Mouse (Mus musculus) hindlimb bud, embryonic 11.5 days (tissue): ENCODE measurements at regions not wholly inside any gene's neighbourhood (a gene's known extent, or its start where the extent isn't known, plus 50 kb on each side); places are given as distances from the start of the nearest gene placed in this dataset.
"Not testable (repeated sequence)": the region's sequence is repeated elsewhere in the genome, so short reads cannot be mapped to it uniquely, and the experiment has no call there.

Experiments used
- DNase-seq: peaks from one replicate; pipeline ENCODE4 v3.0.0-alpha.2; 2012; ENCODE audit warnings: low read depth, low spot score; ENCODE audit errors: extremely low spot score

DNA sequence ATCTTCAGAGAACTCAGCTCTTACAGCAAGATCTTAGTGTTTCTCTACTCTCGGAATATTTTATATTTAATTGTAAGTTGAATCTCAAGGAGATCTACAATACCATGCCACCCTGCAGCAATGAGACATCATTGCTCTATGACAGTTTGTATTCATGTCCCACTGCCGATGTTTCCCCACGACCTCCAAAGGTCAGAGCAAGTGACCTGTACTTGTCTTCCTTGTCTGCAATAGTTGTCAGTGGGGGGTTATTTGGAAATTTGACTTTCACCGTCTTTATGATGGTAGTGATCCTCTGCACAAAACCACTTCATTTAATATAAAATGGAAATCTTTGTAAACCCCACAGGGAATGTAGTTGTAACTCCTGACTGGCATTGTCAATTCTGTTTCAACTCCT is 992.0 kb downstream of the Car8 start:
- DNase-seq, result no peak

DNA sequence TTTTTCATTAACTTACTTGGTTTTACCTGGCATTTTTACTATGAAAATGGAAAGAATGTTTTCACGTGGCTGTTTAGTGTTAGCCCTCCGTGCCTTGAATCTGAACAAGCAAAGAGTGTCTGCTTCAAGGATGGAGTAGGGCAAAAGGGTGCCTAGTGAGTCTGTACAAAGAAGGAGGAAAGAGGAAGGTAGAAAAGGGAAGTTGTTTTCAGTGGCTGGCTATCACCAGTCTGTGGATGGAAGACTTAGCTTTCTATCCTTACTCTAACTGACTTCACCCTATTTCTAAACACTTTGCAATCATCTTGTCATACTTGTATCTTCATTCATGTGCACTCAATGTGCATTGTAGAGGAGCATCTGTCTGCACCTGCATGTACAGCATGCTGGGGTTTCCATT is 993.2 kb downstream of the Car8 start:
- no peak for DNase-seq

DNA sequence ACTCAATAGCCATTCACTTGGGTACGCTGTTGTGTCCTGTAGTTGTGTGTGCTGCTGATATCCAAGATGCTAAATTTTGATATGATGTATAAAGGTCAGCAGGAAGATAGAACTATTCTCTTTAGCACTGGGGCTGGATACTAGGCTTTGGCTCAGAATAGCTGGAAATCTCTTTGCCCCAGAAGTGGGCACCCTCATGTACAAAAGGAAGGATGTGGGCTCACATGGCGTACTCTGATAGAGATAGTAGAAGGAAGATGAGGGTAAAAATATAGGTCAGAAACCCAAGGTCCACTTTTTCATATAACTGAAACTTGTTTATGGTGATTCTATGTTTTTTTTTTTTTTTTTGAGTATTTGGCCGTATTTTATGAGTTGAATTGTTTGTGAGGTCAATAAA is 1001.0 kb downstream of the Car8 start:
- DNase-seq, result no peak

DNA sequence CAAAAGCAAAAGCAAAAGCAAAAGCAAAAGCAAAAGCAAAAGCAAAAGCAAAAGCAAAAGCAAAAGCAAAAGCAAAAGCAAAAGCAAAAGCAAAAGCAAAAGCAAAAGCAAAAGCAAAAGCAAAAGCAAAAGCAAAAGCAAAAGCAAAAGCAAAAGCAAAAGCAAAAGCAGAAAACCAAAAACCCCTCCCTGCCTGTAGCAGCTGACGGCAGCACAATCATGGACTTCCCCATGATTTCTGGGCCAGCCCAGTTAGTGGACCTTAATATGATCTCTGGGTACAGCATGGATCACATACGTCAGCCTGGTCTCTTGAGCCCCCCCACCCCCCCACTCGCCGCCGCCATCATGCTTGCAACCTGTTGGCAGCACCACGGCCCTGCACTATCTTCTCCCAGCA is 1004.3 kb downstream of the Car8 start:
- DNase-seq, result not testable (repeated sequence)

DNA sequence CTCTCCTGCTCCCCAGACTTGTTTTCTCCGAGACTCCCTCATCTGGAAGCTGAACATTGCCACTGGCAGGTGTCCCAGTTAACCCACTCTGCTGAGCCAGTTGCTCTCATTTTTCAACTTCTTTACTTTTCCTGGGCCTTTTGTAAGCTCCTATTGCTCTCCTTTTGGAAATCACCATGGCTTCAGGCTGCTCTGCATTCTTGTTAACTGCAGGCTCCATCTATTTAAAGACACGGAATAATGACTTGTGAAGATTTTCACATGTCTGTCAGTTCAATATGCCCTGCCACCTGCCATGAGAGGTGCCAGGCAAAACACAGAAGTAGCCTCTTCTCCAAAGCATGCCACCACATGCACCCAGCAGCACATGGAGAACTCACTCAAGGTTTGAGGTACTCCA is 1009.9 kb downstream of the Car8 start:
- no peak for DNase-seq

DNA sequence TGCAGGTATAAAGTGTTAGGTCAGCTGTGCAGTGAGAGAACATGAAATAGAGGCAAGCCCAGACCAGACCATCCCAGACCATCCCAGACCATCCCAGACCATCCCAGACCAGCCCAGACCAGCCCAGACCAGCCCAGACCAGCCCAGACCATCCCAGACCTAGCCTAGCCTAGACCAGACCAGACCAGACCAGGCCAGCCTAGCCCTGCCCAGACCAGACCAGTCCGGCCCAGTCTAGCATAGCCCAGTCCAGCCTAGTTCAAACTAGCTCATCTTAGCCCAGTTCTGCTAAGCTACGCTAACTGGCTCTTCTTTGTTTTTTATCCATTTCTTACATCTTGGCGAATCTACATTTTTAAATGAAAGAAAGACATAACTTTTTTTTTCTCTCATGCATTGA is 1015.9 kb downstream of the Car8 start:
- no peak for DNase-seq

DNA sequence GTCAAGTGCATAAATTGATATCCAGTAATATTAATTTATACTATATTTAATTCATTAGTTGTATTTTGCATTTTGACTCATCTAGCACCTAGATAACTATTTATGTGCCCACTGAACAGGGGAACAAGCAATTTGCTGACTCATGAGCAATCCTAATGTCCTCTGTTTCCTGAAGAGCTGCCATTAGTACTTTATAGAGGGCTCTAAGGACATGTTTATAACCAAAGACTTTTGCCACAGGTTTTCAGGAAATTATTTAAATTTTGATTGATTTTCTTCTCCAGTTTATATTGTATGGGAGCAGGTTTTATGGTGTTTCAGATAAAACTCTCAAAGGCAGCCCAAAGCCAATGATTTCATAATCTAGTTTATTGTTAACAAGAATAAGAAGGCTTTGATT is 1018.4 kb downstream of the Car8 start:
- DNase-seq, result no peak

DNA sequence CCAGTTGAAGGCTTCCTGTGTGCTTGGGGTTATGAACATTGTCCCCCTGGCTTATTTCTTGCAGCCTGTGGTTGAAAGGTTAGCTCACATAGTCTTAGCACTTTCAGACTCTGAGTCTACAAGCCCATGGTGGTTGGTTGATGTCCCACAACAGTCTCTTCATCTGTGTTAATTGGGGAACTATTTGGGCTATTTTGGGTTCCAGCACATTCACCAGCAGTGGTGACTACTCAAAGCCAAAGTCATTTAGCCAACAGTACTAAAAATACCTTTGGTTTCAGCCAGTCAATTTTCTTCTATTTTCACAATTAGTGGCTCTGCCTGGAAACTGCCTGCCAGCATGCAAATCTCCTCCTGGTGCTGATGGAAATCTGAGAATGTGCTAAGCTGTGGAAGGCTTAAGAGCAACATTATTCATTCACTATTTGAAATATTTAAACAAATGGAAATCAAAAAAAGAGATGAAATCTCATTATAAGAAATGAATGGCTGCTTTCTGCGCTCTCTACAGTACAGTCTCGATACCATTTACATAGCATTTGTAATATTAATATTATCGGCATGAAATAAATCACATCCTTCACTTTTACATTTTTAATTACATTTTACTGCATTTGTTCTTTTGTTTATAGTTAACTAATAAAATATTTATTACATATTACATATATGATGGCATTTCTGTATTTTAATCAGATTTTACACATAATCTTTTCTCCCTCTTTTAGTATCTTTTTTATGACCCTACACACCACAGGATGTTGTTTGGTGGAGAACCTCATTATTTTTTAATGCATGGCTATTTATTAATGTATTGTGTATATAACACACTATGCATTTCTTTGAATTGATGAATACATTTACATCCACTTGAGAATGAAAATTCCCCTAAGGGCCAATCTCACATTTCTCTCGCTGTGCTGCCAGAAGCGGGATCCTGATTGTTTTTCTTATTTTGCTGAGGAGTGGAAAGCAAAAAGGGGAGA is 1023.5 kb downstream of the Car8 start:
- peak; percentile 35 for DNase-seq

DNA sequence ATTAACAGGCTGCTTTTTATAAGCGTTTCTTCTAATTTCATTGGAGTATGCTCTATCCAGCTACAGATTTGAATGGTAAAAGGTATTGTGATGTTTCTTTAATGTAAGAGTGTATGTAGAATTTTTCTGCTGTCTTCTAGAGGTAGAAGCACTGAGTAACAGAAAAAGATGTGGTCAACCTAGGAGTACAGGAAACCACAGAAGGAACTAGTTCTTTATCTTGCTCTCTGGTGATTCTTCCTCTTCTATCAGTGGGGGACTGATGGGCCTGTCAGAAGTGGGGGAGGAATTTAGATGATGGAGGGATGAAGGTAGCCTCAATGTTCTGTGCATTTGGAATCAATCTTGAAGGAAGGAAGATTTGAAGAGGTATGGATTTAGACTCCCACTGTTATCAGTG is 1031.9 kb downstream of the Car8 start:
- DNase-seq, result no peak

DNA sequence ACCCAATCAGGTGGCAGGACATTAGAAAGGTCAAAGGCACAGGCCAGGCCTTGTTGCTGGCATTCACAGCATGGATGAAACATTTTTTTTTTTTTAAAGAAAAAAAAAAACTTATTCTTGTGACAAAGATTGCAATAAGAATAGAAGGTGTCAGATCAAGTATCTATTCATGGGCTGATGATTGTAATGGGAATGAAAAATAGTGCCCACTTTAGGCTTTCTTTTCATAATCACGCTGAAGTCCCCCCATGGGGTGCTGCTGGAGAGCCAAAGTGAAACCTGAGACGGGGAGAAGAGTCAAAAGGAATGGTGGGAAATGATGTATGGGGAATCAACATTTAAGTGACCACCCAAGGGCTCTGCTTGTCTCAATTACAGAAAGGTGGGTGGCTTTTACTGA is 1037.0 kb downstream of the Car8 start:
- no peak for DNase-seq

DNA sequence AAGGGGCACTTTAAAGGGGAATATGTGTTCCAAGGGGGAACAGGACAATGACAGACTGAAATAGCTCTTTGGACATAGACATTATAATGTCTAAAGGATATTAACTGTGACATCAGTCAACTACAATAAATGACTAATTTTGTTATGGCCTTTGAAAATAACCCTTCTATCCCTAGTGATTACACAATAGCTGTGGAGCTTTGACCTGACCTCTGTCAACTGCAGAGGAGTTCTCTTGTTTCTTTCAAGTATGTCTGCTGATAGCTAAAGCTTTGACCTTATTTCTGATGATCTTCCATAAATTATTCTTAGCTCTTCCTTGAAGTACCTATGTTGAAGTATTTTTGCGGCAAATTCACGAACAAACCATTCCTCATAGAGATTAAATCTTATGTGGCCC is 1038.9 kb downstream of the Car8 start:
- no peak for DNase-seq

DNA sequence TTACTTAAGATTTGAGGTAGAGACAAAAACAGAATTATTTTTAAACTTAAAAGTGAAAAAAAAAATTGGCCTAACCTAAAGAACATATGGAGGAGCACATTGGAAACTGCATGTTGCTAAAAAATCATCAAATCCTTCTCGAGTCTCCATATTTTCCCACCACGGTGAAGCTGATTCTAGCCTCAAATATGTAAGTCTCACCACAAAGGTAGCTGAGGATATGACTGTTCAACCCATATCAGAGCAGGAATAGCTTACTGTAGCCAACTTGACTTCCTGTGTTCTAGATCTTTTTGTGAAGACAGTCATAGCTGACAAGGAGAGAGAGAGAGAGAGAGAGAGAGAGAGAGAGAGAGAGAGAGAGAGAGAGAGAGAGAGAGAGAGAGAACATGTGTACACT is 1039.8 kb downstream of the Car8 start:
- no peak for DNase-seq

DNA sequence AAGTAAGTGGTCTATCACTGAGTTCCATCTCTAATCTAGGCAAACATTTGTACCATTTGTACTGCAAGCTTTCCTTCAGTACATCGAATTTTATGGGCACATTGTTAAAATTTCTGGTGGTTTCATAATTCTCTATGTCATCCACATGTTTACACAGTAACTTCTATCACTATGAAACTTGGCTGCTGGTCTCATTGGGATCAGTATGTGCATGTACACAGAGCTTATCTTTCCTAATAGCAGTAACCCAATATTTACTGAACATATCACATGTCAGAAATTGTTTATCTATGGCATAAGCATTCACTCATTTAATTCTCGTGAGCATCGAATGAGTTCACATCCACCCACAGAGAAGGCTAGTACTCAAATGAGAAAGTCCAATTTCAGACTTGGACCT is 1042.3 kb downstream of the Car8 start:
- DNase-seq, result no peak

DNA sequence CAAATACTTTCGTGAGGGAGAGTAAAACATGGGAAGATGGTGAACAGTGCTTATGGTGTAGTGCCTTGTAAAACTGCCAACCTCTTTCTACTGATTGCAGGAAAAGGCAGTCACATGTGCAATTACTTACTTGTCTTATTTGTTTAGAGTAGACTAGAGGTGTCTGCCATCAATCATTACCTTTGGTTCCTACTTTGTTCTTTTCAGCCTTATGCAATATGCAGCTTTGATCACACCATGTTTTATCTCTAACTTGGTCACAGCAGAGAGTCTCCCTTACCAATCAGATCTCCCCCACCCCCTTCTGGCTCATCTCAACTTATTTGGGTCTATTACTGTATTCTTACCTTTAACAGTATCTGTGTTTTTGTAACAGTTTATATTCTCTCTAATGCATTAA is 1043.2 kb downstream of the Car8 start:
- no peak for DNase-seq

DNA sequence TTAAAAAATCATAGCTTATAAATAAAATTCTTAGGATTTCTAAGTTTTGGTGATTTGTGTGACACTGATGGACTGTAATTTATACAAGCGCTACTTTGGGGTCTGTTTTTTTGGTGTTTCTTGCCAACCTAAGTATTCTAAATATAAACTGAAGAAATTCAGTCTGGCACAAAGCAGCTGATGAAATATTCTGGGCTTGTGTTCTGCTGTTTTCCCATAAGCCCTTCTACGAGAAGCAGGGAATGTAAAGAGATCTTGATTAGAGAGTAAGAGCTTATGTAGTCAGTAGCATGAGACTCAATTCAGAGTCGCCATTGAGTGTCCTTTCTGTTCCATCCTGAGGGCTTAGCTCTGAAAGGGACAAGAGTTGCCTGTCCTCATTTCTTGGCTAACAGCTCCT is 1046.9 kb downstream of the Car8 start:
- DNase-seq, result no peak

DNA sequence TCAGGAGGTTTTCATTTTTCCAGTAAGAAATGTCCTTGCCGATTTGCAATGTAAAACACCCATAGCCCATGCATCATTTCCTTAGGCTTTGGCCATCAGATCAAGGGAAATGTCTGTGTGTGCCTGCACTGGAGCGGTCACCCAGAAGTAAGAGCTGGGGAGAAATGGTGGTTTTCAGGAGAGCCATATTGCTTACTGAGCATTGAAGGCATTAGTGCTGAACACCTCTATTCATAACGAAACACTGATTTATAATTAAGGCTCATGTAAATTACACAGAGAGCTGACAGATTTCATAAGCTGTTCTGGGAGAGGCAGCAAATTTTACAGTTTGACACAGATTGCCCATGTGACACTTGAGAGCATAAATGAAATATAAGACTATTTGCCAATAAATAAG is 1047.6 kb downstream of the Car8 start:
- DNase-seq, result no peak

DNA sequence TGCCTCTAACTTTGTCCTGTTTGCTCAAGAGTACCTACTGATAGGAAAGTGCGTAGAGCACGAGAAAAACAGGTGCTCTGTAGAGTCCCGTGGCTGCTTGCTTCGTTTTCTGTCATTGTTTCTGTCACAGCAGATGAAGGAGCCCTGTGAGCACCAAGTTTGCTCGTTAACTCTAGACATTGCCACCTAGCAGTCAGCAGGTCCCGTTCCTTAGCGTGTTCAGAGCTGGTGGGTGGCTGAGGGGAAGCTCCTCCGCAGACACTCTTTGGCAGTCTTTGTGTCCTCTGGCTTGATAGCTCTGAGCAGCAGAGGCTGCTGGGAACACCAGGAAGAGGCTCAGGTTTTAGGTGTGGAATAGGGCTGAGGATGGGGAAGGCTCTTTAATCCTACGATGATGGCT is 1063.8 kb downstream of the Car8 start:
- no peak for DNase-seq

DNA sequence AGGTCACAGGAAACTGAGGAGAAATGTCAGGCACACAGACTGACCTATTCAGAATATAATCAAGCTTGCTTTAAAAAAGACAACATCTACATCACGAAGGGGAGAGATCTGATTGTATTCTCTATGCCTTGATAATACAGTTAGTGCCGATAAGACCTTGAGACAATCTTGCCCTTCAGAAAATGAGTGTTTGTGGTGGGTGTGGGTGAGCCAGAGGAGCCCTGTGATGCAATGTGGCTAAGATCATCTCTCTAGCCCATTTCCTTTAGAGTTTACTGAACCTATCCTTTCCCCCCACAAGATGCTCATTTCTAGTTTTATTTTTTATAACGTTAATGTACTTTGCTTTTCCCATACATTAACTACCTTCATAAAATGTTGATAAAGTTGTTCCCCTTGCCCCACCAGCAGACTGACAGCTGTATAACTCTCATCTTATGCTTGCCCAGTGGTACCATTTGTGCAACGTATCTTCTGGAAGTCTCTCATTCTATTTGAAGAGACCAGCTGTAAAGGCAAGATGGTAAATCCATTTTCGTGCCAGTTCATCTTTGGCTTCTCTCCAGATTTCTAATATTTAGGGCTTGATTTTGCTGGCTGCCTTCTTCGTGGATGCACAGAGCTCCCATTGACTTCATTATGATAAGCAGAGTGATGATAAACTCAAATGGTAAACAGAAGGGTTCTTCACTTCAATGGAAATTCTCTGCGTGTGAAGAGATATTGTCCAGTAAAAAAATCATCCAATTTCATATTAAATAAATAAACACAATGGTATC is 1066.1 kb downstream of the Car8 start:
- DNase-seq, result no peak

DNA sequence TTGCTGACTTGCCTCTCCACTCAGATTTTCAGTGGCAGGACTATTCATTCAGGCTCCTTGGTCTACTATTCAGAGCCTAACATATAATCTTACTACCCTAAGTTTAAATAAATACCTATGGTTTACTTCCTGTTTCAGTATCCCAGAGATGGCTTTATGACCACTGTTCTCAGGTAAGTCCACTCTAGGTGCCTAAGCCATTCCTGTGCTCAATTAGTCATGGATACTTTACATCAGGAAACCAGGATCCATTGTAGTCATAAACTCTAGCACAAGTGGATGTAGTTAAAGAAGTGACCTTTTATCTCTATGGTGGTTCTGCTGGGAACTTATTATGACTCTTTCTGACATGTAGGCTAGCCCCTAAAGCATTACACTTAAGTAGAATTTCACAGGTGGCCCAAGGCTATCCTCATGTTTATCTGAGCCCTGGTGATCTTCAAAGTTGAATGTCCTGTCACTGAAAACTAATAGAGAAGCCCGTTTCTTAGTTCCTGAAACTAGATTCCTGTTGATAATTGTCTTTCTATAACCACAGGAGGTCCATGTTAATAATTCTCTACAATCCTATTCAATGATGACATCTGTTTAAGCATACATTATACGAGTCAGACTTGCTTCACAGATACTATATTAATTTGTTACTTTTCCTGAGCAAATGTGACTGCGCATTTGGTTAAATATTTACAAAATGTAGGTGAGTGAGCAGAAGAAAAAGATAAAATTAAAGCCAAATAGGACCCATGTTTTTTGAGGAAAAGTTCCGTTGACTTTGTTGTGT is 1067.0 kb downstream of the Car8 start:
- DNase-seq, result no peak

DNA sequence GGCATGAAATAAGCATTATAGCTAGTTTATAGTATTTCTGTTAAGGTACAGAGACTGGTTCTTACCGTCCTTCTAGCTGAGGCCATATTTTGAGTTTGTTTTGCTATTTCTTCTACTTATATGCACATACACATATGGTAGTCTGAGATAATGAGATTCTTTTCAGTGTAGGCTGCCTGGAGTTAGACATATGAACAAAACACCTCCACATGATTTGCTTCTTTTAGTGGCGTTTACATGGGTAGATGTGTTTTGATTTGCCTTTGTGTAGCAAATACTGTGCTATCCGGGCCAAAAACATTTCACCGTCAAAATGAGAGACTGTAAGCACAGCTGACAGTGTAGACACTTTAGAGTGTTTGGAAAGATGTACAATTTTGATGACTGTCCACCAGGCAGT is 1077.4 kb downstream of the Car8 start:
- no peak for DNase-seq

DNA sequence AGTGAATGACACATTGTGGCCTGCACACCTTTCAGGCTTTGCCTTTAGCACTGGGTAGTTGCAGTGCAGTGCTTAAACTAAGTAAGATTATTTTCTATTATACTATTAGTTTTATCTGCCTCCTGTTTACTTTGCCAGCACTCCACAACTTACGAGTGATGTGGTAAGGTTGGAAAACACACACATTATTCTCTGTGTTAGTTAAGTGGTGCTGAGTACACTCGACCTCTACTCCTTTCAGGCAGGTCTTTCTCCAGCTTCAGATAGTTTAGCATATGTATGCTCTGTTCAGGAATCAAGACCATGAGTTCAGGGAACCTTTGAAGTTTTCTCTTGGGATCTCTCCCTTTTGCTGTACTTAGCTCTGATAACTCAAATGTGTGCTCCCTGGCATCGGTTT is 1081.0 kb downstream of the Car8 start:
- DNase-seq, result no peak
